Mouse (Mus musculus): ENCODE results near the gene Akt1s1. TPM values are rescaled to one million over a fixed set of nuclear protein-coding genes. Genes with fewer than 3 reads are reported as not detected.

Akt1s1 gene
- polyA plus RNA-seq, 1 experiment from 2014 or later, result 32.0 TPM

GRCm38 (mm10) chr7:44864595-44865542, 16.1 kb downstream of the Akt1s1 start:
- no peaks in the 10 kb centered on the region for H3K27me3 ChIP-seq
- no peak overlapping the region for H3K9ac ChIP-seq
- H3K36me3 ChIP-seq, result peaks cover 53% of the 10 kb centered on the region
- H3K4me1 ChIP-seq (replicated peaks), result peaks cover 66% of the 10 kb centered on the region
- no peak overlapping the region for H3K4me3 ChIP-seq (replicated peaks)
- no peak overlapping the region for H3K4me2 ChIP-seq
- no peak for ATAC-seq (ENCODE audit: low read depth)
- WGBS (ENCODE audit: insufficient replicate concordance), result 71% methylated on average over 24 of the region's 24 CpGs
- H3K9me3 ChIP-seq (replicated peaks), result no peaks in the 10 kb centered on the region
- H3K27ac ChIP-seq, result no peak overlapping the region
- no peak for DNase-seq

DNA sequence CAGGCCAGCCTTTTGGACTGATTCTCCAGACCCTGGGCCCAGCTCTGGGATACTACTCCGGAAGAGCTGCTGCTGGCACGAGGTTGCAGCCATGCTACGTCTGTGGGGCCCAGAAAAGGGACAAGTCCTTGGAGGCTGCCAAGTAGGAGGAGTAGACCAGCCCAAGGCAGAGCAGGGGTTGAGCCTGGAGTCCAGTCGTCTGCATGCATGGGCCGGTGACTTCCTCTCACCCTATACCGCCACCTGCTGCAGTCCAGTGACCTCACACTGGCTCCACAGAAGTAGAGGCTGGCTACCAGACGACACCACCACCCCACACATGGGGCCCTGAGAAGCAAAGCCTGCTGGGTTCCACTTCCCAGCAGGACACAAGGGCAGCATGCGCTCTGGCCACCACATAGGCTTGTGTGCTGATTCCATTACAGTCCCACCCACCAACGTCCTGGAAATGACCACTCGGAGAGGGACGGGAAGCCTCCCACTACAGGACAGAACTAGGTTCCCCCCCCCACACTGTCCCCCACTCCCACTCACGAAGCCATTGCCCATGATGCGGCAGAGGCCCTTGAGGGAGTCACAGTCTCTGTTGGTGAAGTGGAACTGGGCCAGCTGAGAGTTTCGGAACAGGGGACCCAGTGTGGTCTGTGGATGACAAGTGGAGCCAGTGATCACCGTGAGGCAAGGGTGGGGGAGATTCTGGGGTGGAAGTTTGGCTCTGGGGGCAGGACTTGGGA, 17.7 kb downstream of the Akt1s1 start:
- ATAC-seq (ENCODE audit: low read depth), result no peak
- peak overlapping the region; percentile 98 for H3K4me2 ChIP-seq
- no peaks in the 10 kb centered on the region for H3K27me3 ChIP-seq
- no peak overlapping the region for H3K4me3 ChIP-seq (replicated peaks)
- H3K36me3 ChIP-seq, result peaks cover 46% of the 10 kb centered on the region
- H3K4me1 ChIP-seq (replicated peaks), result peaks cover 60% of the 10 kb centered on the region
- WGBS (ENCODE audit: insufficient replicate concordance), result 57% methylated on average over 15 of the region's 15 CpGs
- H3K9me3 ChIP-seq (replicated peaks), result no peaks in the 10 kb centered on the region
- DNase-seq, result no peak
- H3K27ac ChIP-seq, result peak overlapping the region; percentile 57
- H3K9ac ChIP-seq, result peak overlapping the region; percentile 34; the same call in 1 of the 2 replicates

GRCm38 (mm10) chr7:44867010-44867702, 18.4 kb downstream of the Akt1s1 start:
- ATAC-seq (ENCODE audit: low read depth) (no peak), DNase-seq (no peak)
- H3K4me1 ChIP-seq (replicated peaks), result peaks cover 59% of the 10 kb centered on the region
- H3K9me3 ChIP-seq (replicated peaks), result no peaks in the 10 kb centered on the region
- 73% methylated on average over 19 of the region's 19 CpGs for WGBS (ENCODE audit: insufficient replicate concordance)
- H3K4me3 ChIP-seq (replicated peaks), result peak overlapping the region; percentile 80; the same call in 1 of the 2 replicates
- H3K27ac ChIP-seq, result 0 out of 2 replicates have a peak overlapping the region, but pooled peaks have one; percentile 29
- H3K9ac ChIP-seq, result peak overlapping the region; percentile 34
- H3K27me3 ChIP-seq, result no peaks in the 10 kb centered on the region
- peak overlapping the region; percentile 98 for H3K4me2 ChIP-seq
- peaks cover 39% of the 10 kb centered on the region for H3K36me3 ChIP-seq

DNA sequence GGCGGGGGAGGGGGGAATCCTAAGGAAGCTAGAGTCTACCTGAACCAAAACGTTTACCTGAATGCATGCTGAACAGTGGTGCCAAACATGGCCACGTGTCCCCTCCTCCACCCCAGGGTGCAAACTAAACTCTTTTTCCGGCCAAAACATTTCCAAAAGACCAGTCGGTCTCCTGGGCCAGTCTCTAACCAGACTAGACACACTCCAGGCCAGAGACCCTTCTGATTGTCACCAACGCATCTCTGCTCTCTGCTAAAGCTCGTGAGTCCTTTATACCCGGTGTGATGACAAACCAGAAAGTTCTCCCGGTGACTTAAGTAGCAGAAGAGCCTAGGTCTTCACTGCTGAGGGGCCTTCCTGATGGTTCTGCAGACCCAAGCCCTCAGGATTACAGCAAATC, 19.0 kb downstream of the Akt1s1 start:
- H3K36me3 ChIP-seq, result peaks cover 33% of the 10 kb centered on the region
- peak overlapping the region; percentile 98 for H3K4me2 ChIP-seq
- H3K4me1 ChIP-seq (replicated peaks), result peaks cover 63% of the 10 kb centered on the region
- no peak for ATAC-seq (ENCODE audit: low read depth)
- peak overlapping the region; percentile 89 for H3K9ac ChIP-seq
- no peak overlapping the region for H3K27ac ChIP-seq
- no peaks in the 10 kb centered on the region for H3K27me3 ChIP-seq
- H3K4me3 ChIP-seq (replicated peaks), result peak overlapping the region; percentile 80
- 59% methylated on average over 9 of the region's 9 CpGs for WGBS (ENCODE audit: insufficient replicate concordance)
- DNase-seq, result no peak
- no peaks in the 10 kb centered on the region for H3K9me3 ChIP-seq (replicated peaks)

DNA sequence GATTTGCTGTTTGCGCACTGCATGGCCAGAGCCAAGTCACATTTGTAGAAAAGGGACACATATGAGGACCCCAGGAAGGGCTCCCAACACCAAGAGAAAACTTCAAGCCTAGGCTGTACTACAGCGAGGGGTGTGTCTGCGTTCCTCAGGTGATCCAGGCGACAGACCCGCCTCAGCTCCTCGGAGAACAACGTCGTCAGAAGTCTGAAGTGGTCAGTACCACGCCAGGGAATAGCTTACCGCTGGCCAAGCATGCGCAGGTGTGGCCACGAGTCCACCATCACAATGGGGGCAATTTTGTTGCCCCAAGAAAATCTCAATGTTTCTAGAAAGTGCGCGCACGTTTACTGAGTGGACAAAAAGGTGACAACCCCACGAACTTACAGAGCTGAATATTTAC, 19.7 kb downstream of the Akt1s1 start:
- 17% methylated on average over 16 of the region's 16 CpGs for WGBS (ENCODE audit: insufficient replicate concordance)
- Histone ChIP-seq H3K27ac (peak overlapping the region; percentile 94; the same call in 1 of the 2 replicates), H3K4me2 (peak overlapping the region; percentile 98), H3K27me3 (no peaks in the 10 kb centered on the region), H3K36me3 (peaks cover 26% of the 10 kb centered on the region), H3K4me1 (replicated peaks) (peaks cover 69% of the 10 kb centered on the region), H3K9ac (peak overlapping the region; percentile 89), H3K4me3 (replicated peaks) (peak overlapping the region; percentile 80), H3K9me3 (replicated peaks) (no peaks in the 10 kb centered on the region)
- no peak for DNase-seq
- no peak for ATAC-seq (ENCODE audit: low read depth)

GRCm38 (mm10) chr7:44868919-44869696, 20.3 kb downstream of the Akt1s1 start:
- Histone ChIP-seq H3K9me3 (replicated peaks) (no peaks in the 10 kb centered on the region), H3K27me3 (no peaks in the 10 kb centered on the region), H3K27ac (peak overlapping the region; percentile 94), H3K36me3 (peaks cover 19% of the 10 kb centered on the region), H3K4me2 (peak overlapping the region; percentile 98), H3K4me1 (replicated peaks) (peaks cover 71% of the 10 kb centered on the region), H3K9ac (peak overlapping the region; percentile 89), H3K4me3 (replicated peaks) (peak overlapping the region; percentile 80)
- under 1% methylated on average over 108 of the region's 108 CpGs for WGBS (ENCODE audit: insufficient replicate concordance)
- DNase-seq (peak; percentile 48), ATAC-seq (ENCODE audit: low read depth) (peak; percentile 35)

DNA sequence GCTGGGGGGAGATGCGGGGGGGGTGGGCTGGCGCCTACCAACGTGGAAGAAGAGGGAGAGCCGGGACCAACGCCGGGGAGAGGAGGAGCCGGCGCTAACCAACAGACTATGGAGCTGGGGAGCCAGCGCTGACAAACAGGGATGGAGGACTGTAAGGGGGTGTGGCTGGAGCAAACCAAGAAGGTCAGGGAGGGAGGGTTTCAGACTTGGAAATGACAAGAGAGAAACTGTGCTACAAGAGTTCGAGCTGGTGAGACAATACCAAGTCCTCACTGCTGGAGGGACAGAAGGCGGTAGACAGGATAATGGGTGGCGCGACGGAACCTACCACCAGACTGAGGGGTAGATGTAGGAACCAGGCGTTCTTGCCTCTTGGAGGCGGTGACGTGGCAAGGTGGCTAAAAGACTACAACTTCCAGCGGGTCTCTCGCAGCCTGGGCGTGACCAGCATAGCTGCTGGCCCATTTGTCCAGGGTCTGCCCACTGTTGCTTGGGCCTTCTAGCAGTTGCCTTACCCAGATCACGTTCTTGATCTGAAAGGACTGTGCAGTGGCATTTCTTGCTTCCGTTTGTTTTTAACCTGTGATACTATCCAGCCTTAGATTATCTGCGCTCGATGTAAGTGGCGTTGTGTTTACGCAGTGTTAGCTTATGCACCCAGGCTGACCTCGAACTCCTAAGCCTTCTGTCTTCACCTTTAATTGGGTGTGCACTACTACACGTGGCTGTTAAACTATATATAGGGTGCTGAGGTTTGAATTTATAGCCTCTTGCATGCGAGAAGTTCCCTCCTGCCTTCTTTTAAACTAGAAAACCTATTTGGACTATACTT, 21.1 kb downstream of the Akt1s1 start, which contains the start of gene Ptov1:
TSS of gene Ptov1 (minus strand) at position 92 of the 832 bp plus-strand sequence.
- Histone ChIP-seq H3K4me2 (peak within 1 kb of the TSS; percentile 98), H3K4me1 (replicated peaks) (peaks cover 71% of the 10 kb centered on the region)

DNA sequence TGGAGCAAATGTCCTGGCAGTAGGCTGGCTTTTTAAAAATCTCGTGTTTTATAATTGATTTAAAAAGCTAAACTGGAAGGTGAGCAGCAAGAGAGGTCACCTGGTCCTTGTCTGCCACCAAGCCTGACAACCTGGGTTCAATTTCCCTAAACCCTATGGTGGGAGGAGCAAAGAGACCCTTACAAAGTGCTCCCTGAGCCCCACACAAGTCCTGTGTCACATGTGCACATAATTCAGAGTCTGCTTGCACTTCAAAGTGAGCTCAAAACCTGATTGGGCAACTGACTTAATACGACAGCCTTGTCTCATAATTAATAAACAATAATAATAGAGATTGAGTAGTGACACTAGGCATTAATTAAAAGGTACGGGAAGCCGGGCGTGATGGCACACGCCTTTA, 21.8 kb downstream of the Akt1s1 start:
- ATAC-seq (ENCODE audit: low read depth), result no peak

More for the DNA sequence above, 21.1 kb downstream of the Akt1s1 start, which contains the start of gene Ptov1:
- Histone ChIP-seq H3K9ac (peak within 1 kb of the TSS; percentile 89), H3K4me3 (replicated peaks) (peak within 1 kb of the TSS; percentile 80), H3K36me3 (peaks cover 11% of the 10 kb centered on the region), H3K9me3 (replicated peaks) (no peaks in the 10 kb centered on the region), H3K27me3 (no peaks in the 10 kb centered on the region), H3K27ac (peak within 1 kb of the TSS; percentile 94)
- WGBS (ENCODE audit: insufficient replicate concordance), result 8% methylated on average over 29 of the region's 29 CpGs
- DNase-seq (peak; percentile 83), ATAC-seq (ENCODE audit: low read depth) (peak; percentile 85)

DNA sequence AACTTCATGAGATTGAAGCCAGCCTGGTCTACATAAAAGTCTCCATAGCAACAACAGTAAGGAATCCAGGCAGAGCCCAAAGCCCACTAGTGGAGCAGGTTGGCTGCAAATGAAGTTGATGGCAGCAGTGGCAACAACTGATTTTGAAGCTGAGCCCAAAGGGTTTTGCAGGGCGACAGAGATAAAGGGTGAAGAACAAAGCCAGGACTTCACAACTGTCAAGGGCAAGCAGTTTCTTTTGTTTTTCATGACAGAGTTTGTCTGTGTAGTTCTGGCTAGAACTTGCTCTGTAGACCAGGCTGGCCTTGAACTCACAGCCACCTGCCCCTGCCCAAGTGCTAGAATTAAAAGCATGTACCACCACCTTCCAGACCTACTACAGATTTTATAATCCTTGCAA, 22.4 kb downstream of the Akt1s1 start:
- H3K4me1 ChIP-seq (replicated peaks), result peaks cover 68% of the 10 kb centered on the region
- 54% methylated on average over 1 of the region's 1 CpGs for WGBS (ENCODE audit: insufficient replicate concordance)
- H3K9ac ChIP-seq, result no peak overlapping the region
- ATAC-seq (ENCODE audit: low read depth) (no peak), DNase-seq (no peak)
- H3K36me3 ChIP-seq, result 0 out of 2 replicates have a peak, but pooled peaks cover 6% of the 10 kb centered on the region
- H3K27ac ChIP-seq, result no peak overlapping the region
- H3K27me3 ChIP-seq, result no peaks in the 10 kb centered on the region
- H3K4me2 ChIP-seq, result no peak overlapping the region
- H3K9me3 ChIP-seq (replicated peaks), result no peaks in the 10 kb centered on the region
- H3K4me3 ChIP-seq (replicated peaks), result no peak overlapping the region

More for the DNA sequence above, 21.8 kb downstream of the Akt1s1 start:
- Histone ChIP-seq H3K27me3 (no peaks in the 10 kb centered on the region), H3K4me2 (peak overlapping the region; percentile 98), H3K36me3 (0 out of 2 replicates have a peak, but pooled peaks cover 7% of the 10 kb centered on the region), H3K27ac (peak overlapping the region; percentile 94), H3K9me3 (replicated peaks) (no peaks in the 10 kb centered on the region), H3K4me3 (replicated peaks) (peak overlapping the region; percentile 80; the same call in 1 of the 2 replicates), H3K4me1 (replicated peaks) (peaks cover 71% of the 10 kb centered on the region), H3K9ac (peak overlapping the region; percentile 89; the same call in 1 of the 2 replicates)
- DNase-seq, result no peak
- WGBS (ENCODE audit: insufficient replicate concordance), result 75% methylated on average over 6 of the region's 6 CpGs
